Mouse (Mus musculus) adrenal gland, adult 8-10 months (tissue): Measurements from ENCODE around the gene Gm30191. TPM values are rescaled to one million over a fixed set of nuclear protein-coding genes. Genes with fewer than 3 reads are reported as not detected.
A peak's percentile ranks its signal among the peaks of the same experiment; 100 is the strongest.
"Not testable (repeated sequence)": the region's sequence is repeated elsewhere in the genome, so short reads cannot be mapped to it uniquely, and the experiment has no call there.

ENCODE experiments used
- DNase-seq: peaks from one replicate; pipeline ENCODE4 v3.0.0; 2022
- total RNA-seq, 4 experiments: library from RNA; stranded (reverse); gene quantifications; 2 replicates each; pipeline ENCODE4 v1.2.4; 2022

Gm30191 gene
- total RNA-seq, 4 experiments from 2014 or later = not detected

GRCm38 (mm10) chr4:134252131-134252910 lies 5.6 kb downstream of the Gm30191 start:
- no peak for DNase-seq

GRCm38 (mm10) chr4:134252911-134253721 lies 6.4 kb downstream of the Gm30191 start:
- no peak for DNase-seq

- DNase-seq = no peak
These were observed 7.1 kb downstream of the Gm30191 start, which contains the start of gene Grrp1 for GRCm38 (mm10) chr4:134253722-134254324. Grrp1 (minus strand) TSS chr4:134254106.

- no peak for DNase-seq
These were observed 8.1 kb downstream of the Gm30191 start for GRCm38 (mm10) chr4:134254835-134255234.

GRCm38 (mm10) chr4:134255854-134256253 lies 9.1 kb downstream of the Gm30191 start:
- no peak for DNase-seq

GRCm38 (mm10) chr4:134256407-134257197 lies 9.9 kb downstream of the Gm30191 start:
- DNase-seq = no peak

GRCm38 (mm10) chr4:134257198-134258009 lies 10.7 kb downstream of the Gm30191 start:
- DNase-seq = no peak

GRCm38 (mm10) chr4:134258354-134258753 lies 11.6 kb downstream of the Gm30191 start:
- no peak for DNase-seq

GRCm38 (mm10) chr4:134263191-134263590 lies 16.5 kb downstream of the Gm30191 start:
- DNase-seq = peak; percentile 50

GRCm38 (mm10) chr4:134265860-134266585 lies 19.3 kb downstream of the Gm30191 start:
- no peak for DNase-seq

- DNase-seq = no peak
These were observed 21.4 kb downstream of the Gm30191 start for GRCm38 (mm10) chr4:134268102-134268655.

GRCm38 (mm10) chr4:134269622-134270021 lies 22.9 kb downstream of the Gm30191 start:
- not testable (repeated sequence) for DNase-seq

GRCm38 (mm10) chr4:134271979-134272378 lies 25.2 kb downstream of the Gm30191 start:
- no peak for DNase-seq

- DNase-seq = no peak
These were observed 26.1 kb downstream of the Gm30191 start for GRCm38 (mm10) chr4:134272731-134273416.

- DNase-seq = no peak
These were observed 26.9 kb downstream of the Gm30191 start for GRCm38 (mm10) chr4:134273417-134274345.

GRCm38 (mm10) chr4:134284942-134285341 lies 38.2 kb downstream of the Gm30191 start:
- no peak for DNase-seq

- peak; percentile 19 for DNase-seq
These were observed 39.8 kb downstream of the Gm30191 start for GRCm38 (mm10) chr4:134286226-134287167.
